25 mouse cellular contexts compared by ENCODE assay signal in genomic region chr7:141593056-141593455, GRCm38 (mm10).
"Had no signal": no experiment of that assay in that cellular context is flagged by ENCODE, and none has a peak within 500 bp of the region (broad histone marks: within the 10 kb centered on the region; RNA-seq: fewer than 3 reads in every experiment).

No protein-coding gene starts in this region.

- ATAC-seq: hindbrain, embryonic 16.5 days; inflammation-experienced regulatory T-cells, adult 6 months; liver, embryonic 12.5 days had no signal

- H3K9ac ChIP-seq: heart, embryonic 12.5 days; hindbrain, embryonic 12.5 days; hindbrain, embryonic 14.5 days; kidney, embryonic 15.5 days; limb, embryonic 12.5 days; liver, embryonic 12.5 days had no signal

- H3K9me3 ChIP-seq: heart, embryonic 10.5 days; heart, embryonic 12.5 days; hindbrain, embryonic 10.5 days; hindbrain, embryonic 12.5 days; kidney, embryonic 15.5 days; limb, embryonic 10.5 days; limb, embryonic 12.5 days; liver, embryonic 12.5 days had no signal

- H3K4me1 ChIP-seq: heart, embryonic 10.5 days; hindbrain, embryonic 10.5 days; hindbrain, embryonic 12.5 days; kidney, embryonic 15.5 days; limb, embryonic 10.5 days; limb, embryonic 12.5 days had no signal

- H3K27me3 ChIP-seq: heart, embryonic 12.5 days; hindbrain, embryonic 12.5 days; kidney, embryonic 15.5 days; limb, embryonic 12.5 days; liver, embryonic 12.5 days had no signal

- H3K27ac ChIP-seq: gastrocnemius, adult 2 months; heart, embryonic 10.5 days; hindbrain, embryonic 10.5 days; hindbrain, embryonic 12.5 days; hindbrain, embryonic 14.5 days; kidney, embryonic 15.5 days; kidney, postnatal 0 days; limb, embryonic 10.5 days; limb, embryonic 12.5 days; liver, embryonic 12.5 days had no signal

- H3K4me2 ChIP-seq: heart, embryonic 12.5 days; hindbrain, embryonic 12.5 days; hindbrain, embryonic 14.5 days; kidney, embryonic 15.5 days; limb, embryonic 12.5 days; liver, embryonic 12.5 days had no signal

- H3K4me3 ChIP-seq: gastrocnemius, adult 2 months; heart, embryonic 10.5 days; heart, embryonic 12.5 days; hindbrain, embryonic 10.5 days; hindbrain, embryonic 12.5 days; kidney, embryonic 15.5 days; limb, embryonic 10.5 days; limb, embryonic 12.5 days; liver, embryonic 12.5 days had no signal

- DNase-seq: gastrocnemius, adult 2 months; gastrocnemius, postnatal 10 days; gastrocnemius, postnatal 25 days; heart, adult 18-20 months; heart, postnatal 10 days; heart, postnatal 4 days; kidney, adult 11 months; kidney, adult 2 months; kidney, adult 9 months; kidney, postnatal 14 days; kidney, postnatal 36 days; layer of hippocampus, adult 9-11 months; layer of hippocampus, postnatal 36 days had no signal
